Mouse (Mus musculus) retina, postnatal 1 day (tissue): ENCODE results near the gene Wdr25.

Source experiments
- DNase-seq: peaks from one replicate; pipeline ENCODE4 v3.0.0-alpha.2; 2012

The Wdr25 gene

DNA sequence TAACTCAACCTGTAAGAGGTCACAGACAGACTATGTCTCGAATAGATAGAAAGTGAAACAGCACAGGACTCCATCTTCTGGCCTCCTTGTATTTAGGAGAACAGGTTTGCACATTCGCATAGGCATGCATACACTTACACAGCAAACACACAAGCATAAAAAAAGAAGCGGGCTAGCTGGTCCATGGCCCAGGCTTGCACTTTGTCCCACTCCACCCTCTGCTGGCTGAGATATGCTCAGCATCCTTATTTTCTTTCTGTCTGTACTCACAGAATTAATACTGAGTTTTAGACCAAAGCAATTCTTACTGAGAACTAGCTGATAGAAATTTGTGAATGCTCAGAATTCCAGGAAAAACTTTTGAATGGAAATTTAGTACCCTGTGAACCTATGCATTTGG lies 2.6 kb downstream of the Wdr25 start:
- DNase-seq, result no peak

DNA sequence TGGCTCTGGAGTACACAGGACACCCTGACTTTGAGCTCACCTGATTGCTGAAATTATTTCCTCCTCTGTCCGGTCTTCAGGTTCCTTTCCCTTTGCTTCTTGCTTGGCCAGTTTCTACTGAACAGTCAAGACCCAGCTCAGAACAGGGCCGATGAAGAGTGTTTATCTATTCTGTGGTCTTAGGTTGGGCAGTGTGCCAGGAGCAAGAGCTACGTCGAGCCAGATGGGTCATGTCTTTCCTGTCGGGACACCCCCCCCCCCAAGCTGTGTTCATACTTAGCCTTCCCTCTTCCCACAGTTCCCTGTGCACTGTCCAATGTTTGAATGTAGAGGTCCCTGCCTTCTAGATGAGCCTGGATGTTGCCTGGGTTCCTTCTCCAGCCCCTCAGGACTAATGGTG lies 7.9 kb downstream of the Wdr25 start:
- DNase-seq, result no peak

DNA sequence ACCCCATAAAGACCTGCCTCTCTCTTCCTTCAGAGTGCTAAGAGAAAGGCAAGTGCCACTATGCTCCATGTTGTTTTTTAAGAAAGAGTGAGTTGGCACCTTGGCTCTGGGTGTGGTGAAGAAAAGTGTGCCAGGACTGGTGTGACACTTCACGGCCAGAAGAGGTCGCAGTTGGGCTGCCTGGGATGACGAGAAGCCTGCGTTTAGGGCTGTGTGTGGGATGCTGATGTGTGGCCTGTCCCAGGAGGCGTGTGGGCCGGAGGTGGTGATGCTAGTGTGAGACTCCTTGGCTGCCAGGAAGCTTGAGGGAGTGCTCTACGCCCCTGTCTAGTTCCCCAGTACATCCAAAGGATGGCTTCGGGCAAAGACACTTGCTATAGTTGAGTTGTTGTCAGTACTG lies 9.5 kb downstream of the Wdr25 start:
- peak; percentile 70 for DNase-seq

DNA sequence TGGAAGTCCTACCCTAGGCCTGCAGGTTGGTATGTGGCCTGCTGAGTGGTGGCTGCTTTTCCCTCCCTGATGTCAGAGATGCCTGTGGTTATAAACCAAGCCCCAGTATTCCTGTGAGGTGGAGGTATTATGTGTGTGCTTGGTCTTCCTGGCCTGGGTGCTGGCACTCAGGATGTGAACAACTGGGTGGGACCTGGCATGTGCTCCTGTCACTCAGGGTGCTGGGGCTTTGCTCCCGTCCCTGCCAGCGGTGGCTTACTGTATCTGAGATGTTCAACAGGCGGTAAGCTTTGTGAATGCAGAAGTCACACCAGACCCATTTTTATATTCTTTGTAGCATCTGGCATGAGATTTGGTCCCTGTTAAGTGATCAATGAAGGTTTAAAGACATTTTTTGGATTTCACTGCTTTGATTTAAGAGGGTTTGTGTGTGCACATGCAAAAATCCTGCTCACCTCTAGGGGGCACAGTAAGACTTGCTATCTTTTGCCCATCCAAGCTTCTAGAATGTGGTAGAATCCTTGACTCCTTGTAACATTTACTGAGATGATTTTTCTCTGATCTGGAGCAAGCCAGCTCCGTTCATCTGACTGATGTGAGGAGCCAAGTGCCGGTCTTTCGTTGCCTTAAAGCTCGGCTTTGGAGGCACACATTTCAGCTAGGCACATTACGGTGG lies 10.3 kb downstream of the Wdr25 start:
- peak; percentile 84 for DNase-seq

DNA sequence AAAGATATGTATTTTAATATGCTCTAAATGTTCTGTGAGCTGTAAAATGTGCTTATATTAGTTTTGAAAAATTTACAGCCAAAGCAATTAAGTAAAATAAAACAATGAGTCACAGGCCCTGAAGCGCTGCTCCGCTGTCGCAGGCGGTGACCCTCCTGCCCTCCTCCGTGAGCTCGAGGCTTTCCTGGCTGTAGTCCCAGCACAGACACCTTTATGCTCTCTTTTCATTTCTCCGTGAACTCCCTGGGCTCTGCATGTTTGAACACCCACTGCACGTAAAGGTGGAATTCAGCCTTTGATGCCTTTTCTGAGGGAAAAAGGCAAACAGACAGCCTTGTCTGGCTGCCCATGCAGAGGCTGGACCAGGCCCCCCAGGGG lies 10.8 kb downstream of the Wdr25 start:
- peak; percentile 50 for DNase-seq

DNA sequence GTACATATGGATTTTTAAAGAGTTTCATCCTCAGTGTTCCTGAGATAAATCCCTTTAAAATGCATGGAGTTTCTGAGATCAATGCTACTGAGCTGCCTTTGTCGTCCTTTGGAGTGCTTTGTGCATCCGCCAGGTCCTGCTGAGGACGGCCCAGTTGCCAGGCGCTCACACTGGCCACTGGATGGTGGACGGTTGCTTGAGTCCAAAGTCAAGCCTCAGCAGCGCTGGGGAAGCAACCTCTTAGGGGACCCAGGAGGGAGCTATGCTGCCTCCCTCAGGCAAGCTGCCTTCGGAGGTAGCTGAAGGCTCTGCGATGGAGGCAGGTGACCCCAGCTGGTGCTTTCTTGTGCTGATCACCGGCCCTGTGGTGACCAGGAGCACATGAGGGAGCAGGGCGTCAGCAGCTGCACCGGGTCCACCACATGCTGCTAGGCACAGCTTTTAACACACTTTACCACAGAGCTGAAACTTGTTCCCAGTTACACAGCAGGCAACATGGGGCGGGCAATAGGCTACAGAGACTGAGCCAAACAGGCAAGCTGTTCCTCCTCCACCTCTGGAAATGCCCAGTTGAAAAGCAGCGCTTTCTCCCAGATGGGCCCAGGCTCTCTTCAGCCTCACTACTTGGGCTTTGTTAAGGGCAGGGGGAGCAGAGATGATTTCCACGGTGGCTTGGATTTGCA lies 12.3 kb downstream of the Wdr25 start:
- no peak for DNase-seq

DNA sequence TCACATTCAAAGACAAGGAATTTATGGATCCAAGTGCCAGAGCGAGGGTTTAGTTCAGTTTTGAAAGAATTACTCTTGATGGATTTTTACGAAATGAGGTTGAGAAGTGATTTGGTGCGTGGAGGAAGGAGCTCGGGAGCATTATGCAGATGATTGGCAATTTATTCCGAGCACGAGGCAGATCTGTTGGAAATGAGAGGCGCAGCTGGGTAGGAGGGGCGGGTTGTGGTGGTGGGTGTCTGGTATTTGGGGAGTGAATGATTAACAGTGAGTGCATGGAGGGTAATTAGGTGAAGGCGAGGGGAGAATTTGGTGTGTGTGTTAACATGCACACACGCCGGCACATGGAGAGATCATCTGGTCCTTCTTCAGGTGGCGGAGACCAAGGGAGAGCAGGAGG lies 13.0 kb downstream of the Wdr25 start:
- no peak for DNase-seq

DNA sequence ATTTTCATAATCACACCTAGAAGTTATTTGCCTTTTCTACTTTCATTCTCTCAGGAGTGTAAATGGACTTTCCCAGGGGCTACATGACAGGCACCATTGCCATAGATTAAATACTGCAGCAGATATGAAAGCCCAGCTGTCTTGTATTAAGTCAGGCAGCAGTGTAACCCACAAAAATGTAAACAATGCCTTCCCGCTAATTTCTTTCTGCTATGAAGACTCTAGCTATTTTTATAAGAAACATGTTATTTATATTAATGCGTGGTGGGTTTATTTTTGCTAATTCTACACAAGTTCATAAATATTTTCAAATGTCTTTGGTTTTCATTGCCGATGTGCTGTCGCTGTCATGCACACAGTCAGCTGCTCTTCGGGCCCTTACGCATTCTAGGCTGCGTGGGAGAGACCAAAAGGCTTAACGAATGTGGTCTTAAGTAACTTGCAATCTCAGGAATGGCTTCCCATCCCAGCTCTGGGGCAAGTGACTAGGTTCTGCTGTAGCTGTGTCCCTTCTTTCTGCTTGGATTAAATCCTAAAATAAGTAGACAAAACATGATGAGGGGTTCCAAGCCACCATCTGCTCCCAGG lies 16.5 kb downstream of the Wdr25 start:
- no peak for DNase-seq

DNA sequence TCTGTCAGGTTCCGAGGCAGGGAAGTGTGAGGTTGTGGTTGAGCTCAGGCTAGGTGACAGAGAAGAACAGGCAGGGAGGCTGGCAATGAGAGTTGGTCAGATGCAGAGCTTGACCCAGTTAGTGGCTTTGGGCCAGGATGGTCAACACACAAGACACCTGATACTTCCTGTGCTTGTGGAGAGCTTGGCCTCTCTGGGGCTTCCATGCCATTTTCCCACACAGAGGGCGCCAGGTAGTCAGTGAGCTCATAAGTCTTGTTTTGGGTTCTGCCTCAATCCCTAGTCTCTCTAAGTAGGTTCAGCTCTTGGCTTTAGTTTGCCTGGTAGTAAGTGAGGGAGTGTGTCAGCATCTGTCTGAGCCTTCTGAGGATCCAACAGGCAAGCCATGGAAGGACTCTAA lies 19.0 kb downstream of the Wdr25 start:
- DNase-seq, result no peak

DNA sequence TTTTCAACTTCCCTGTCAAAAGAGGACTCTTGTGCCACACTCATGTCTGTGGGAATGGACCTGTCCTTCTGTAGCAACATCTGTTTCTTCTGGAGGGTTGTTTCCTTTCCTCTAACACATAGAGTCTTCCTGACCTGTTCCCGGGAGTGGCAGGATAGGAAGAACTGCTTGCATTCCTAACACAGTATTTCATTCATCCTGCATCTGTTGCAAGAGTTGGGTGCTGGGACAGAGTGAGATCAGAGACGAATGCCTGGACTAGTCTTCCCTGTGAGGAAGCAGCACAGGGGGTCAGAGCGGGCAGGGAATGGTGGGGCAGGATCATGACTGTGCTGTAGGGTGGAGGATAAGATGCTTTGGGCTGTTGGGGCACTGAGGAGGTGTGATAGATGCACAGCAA lies 20.8 kb downstream of the Wdr25 start:
- DNase-seq, result no peak

DNA sequence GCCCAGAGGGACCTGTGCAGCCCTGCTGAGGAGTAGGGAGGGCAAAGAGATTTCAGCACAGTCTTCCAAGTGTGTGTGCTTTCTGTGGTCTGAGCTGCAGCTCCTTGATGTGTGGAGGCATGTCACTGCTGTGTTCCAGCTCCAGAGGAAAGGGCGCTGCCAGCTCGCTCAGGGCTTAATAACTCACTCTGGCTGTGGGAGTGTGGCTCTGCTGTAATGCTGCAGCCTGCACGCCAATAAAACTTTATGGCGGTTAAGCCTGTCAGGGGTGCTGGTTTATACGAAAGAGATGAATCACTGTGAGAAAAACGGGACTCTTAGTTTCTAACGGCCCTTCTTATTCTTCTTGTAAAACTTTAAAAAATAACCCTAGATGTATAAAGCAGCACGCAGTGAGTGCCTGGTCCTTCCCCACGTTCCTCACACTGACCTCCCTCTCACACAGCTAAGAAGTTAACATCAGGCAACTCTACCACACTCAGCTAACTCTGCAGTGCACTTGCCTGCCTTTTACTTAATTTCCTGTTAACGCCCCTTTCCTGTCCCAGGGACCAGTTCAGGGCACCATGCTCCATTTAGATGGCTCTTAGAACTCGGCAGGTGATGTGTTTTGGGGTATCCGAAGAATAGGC lies 21.4 kb downstream of the Wdr25 start:
- DNase-seq, result no peak

DNA sequence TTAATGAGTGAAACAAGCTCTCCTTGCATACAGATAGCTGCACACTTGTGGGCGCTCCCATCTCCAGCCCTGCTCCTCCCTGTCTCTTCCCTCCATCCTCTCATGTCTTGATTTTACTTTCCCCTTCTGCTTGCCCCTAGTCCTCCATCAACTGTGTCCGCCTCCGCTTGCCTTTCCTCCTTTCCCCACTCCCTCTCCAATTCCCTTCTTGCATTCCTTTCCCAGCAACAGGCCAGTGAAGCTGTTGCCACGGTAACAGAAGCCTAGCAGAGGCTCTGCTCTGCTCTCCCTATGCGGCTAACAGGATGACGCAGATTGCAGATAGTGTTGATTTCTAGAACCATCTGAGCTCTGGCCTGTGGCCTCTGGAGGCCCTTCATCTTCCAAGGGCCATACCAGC lies 22.5 kb downstream of the Wdr25 start:
- peak; percentile 87 for DNase-seq

DNA sequence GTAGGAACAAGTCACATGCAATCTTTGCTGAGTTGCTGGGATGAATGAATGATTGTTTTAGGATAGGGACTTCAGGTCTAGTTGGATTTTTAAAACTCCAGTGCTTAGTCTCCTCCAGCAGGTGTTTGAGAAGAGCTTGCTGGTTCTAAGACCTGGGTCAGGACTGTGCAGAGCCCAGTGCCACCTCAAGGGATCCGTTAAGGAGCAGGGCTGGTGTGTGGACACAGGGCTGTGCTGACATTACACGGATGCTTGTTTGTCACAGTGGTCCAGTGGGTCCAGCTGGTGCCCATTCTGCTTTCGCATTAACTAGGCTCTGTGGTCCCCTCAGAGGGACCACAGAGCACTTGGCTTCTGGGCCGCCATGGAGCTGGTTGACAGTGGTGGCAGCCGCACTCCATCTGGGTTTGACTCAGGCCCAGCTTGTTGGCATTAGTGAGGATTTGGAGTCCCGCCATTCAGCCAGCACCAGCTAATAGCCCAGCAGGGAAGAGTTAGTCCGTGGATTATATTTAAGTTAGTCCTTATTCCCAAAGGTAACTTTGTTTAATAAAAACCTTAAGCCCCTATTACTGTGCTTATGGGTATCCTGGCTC lies 23.1 kb downstream of the Wdr25 start:
- peak; percentile 66 for DNase-seq

DNA sequence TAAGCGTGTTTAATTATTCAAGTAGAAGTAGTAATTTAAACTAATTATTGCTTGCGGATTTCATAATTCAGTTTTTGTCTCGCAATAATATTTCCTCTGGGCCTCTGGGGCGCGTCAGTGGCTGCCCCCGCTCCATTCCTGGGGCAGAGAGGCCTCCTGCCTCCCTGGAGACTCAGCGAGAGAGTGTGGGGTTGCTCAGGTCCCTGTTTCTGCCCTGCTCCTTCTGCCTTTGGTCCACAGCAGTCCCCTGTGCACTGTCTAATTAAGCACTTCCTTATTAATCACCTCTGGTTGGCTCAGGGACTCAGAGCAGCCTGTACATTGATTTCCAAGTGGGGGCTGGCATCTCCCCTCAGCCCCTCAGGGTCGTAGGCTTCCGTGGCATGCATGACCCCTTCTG lies 24.1 kb downstream of the Wdr25 start:
- peak; percentile 30 for DNase-seq

DNA sequence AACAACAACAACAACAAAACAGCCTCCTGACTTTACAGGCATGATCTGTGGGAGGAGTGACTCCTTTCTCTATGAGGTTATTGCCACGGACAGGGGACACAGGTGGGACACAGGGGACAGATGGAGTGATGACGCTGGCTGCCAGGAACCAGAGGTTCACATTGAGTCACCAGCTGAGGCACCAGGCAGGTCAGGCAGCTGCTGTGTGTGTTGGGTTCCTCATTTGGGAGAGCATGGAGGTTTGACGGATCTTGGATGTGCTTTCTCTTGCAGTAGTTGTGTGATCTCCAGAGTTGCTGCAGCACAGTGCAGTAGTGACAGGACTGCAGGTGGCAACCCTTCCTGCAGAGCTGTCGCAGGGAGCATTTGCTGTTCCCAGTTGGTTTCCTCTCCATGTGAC lies 25.3 kb downstream of the Wdr25 start:
- no peak for DNase-seq

DNA sequence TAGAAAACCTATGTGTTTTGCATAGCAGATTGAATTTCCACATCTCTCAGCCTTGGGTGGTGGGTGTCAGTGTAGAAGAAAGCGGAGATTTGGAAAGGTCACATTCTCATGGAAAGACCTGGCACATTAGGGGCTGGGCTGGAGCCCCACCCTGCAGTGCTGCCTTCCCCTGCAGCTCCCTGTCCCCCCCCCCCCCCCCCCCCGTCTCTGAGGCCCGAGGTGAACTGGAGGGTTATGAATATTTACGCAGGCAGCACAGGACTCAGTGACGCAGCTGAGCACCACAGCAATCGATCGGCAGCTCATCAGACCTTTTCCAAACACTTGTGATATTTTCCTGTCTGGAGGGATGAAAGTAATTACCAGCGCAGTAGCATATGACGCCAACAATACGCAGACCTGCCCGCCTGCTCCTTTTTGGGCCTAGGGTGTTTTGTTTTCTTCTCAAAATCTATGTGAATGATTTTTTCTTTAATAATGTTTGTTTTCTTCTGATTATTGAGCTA lies 33.2 kb downstream of the Wdr25 start:
- no peak for DNase-seq

DNA sequence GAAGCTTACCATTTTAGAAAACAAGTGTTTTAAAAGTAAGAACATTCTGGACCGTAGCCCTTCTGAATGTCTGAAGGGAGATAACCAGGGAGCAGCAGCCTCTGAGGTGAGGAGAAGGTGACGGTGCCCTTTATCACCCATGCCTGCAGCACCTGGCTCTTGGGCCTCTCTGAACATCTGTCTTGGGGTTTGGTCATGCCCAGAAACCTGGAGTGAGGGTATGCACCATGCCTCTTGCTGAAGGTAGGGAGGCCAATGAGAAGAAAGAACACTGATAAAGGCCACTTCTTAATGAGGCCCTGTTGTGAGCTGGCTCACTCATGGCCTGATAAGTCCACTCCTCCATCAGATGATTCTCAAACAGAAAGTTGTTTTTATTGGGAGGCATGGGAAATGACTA lies 34.8 kb downstream of the Wdr25 start:
- DNase-seq, result no peak

DNA sequence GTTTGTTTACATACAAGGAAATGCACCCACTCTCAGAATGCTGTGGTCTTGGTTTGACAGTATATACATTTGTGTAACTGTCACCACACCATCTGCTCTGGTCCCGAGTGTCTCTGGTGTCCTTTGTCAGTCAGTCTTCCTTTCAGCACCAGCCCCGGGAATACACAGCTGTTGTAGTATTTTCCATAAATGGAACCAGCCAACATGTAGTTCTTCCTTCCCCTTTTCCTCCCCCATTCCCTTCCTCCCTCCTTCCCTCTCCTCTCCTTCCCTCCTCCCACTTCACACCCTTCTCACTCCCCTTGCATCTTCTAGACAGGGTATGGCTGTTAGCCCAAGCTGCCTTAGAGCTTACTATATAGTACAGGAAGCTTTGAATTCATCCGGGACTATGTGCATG lies 36.0 kb downstream of the Wdr25 start:
- DNase-seq, result no peak

DNA sequence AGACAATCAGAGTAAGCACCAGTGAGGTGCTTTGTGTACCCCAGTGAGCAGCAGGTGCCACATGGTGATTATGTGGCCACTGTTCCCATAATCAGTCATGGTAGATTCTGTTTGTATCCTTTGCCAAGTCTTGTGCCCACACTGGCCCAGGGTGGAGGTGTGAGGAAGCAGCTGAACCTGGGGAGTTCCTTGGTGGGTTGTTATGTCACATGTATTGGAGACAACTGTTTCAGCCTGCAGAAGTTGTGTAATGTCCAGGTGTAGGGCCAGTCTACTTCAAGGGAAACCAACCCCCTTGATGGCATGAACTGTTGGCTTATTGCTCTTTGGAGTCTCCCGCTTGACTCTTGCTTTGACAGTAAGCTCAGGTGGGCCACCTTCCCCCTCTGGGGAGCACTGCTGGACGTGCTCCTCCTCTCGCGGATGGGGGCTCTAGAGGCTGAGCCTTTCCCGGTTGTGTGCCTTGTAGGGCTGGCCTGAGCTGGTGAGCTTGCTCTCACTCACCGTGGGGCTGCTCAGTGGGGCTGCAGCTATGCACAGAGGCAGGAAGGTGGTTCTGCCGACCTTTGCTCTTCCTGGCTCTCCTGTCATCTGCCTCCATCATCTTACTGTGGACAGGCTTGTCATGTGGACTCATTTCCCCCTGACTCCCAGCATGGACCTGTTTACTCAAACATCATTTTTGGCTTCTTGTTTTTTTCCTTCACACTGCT lies 38.1 kb downstream of the Wdr25 start:
- no peak for DNase-seq

DNA sequence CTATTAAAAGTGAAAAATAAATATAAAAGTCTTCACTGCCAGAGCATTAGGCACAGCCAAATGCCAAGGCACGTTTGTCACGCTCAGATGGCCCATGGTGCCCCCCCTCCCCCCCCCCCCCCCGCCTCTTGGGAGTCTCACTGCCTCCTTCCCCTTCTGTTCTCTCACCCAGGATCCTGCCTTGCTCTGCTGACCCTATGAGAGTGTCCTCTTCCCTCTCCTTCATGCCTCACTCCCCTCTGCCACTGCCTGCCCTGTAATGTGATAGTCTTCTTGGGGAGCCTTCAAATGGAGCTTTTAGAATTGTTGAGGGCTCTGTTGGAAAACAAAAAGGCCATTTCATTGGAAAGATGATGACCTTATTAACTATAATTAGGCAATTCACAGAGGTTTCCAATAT lies 38.7 kb downstream of the Wdr25 start:
- DNase-seq, result peak; percentile 34

DNA sequence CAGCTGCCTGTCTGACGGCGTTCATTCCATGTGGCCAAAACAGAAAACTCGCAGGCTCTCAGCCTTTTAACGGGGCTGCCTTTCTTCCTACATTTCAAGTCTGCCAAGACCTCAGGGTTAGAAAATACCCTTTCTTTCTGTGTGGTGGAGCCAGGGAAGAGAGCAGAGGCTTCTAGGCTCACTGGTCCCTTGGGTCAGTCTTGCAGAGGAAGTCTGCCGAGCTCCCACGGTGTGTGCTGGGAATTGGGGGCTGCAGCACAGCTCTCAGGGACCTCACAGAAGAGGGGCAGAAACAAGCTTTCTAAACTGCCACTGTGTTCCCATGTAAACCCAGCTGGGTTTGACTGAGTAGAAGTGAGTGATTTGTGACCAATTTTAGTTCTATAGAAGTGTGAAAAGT lies 40.8 kb downstream of the Wdr25 start:
- no peak for DNase-seq

DNA sequence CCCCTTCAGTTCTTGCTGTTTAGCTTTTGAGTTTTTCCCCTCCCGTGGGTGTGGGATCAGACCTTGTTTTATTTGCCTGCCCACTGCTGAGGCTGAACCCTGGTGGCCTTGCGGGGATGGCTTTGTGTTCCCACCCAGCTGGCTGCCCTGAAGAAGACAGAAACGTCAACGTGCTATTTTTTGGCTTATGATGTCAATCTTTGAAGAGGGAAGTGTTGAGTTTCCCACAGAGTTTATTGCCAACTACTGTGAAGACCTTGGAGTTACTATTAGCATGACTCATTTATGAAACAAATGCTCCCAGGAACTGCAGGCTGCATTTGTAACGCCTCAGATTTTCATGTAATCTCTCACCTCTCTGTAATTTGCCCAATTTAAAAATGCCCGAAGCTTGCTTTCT lies 43.4 kb downstream of the Wdr25 start:
- no peak for DNase-seq

DNA sequence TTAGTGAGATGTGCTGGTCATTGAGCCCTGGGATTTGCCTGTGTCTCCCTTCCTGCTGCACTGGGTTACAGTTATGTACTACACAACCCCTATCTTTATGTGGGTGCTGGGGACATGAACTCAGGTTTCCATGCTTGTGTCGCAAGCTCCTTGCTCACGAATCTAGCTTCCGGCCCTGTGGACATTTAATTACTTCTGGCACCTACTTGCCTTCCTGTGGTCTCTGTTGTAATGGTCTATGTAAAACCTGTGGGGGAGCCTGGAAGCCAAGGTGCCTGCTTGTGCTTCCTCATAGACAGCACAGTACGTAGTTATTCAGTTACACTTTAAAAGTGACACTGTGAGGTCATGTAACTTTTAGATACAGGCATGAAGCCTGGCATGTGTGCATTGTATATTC lies 44.1 kb downstream of the Wdr25 start:
- DNase-seq, result no peak
